Mouse (Mus musculus): ENCODE measurements around the gene Rap1gap. TPM values are rescaled to one million over a fixed set of nuclear protein-coding genes. Genes with fewer than 3 reads are reported as not detected.

Rap1gap gene
- polyA plus RNA-seq, 1 experiment from 2014 or later: 51.6 TPM

DNA sequence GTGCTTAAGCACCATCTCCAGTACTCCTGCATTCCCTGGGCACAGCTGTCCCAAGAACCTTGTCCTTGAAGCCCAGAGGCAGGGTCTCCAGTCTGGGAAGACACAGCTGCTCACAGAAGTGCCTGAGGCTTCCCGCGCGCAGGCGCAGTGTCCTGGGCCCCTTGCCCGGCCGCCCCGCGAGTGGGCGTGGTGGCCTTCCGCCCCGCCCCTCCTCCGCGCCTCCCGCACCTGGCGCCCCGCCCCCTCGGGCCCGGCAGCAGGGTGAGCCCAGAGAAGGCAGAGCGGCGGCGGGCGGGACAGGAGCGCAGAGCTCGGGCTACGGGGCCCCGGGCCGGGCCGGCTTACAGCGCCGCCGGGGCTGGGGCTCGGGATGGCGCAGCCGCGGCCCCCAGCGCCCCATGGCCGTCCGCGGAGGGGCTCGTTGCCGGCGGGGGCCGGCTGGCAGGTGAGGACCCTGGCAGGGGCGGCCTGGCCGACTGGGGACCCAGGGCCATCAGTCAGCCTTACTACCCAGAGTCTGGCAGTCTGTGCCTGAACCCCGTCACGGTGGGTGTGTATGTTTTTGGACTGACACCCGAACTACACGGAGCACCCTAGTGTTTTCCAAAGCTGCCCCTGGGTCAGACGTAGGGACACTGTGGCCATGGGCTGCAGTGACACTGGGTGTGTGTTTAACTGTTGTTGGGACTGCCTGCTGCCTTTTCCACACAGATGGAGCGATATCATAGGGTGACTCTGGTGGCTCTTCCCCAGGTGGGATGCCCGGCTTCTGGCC, 42.9 kb downstream of the Rap1gap start:
- H3K27ac ChIP-seq (ENCODE audit: low read length): no peak overlapping the region
- H3K9ac ChIP-seq (replicated peaks; ENCODE audit: low read depth, low read length): peak overlapping the region; percentile 80
- H3K27me3 ChIP-seq (replicated peaks; ENCODE audit: control insufficient read depth, insufficient read depth, low read length): no peaks in the 10 kb centered on the region
- H3K4me3 ChIP-seq (replicated peaks; ENCODE audit: low read length): peak overlapping the region; percentile 59
- H3K4me1 ChIP-seq (replicated peaks; ENCODE audit: control insufficient read depth, insufficient read depth, low read length): peaks cover 19% of the 10 kb centered on the region
- H3K4me2 ChIP-seq (ENCODE audit: low read length): peak overlapping the region; percentile 89
- WGBS: 3% methylated on average over 51 of the region's 52 CpGs
- no peaks in the 10 kb centered on the region for H3K36me3 ChIP-seq (ENCODE audit: control insufficient read depth, insufficient read depth)
- peak; percentile 83 for ATAC-seq
- no peaks in the 10 kb centered on the region for H3K9me3 ChIP-seq (ENCODE audit: control insufficient read depth, low read length)

DNA sequence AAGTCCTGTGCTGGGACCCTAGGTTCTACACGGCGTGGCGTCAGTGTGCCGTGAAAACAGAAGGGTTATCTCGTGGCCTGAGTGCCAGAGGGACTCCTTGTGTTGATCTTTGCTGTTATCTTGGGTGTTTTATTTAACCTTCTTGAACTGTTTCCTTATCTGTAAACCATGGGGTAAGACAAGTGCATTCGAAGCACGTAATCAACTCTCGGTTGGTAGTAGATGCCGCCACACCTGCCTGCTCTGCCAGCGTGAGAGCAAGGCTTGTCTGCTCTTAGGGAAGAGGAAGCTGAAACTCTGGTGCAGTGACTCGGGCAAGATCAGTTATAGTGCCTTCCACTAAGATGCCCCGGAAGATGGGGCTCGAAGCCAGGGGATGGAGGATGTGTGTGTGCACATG, 48.4 kb downstream of the Rap1gap start:
- peaks cover 6% of the 10 kb centered on the region for H3K4me1 ChIP-seq (replicated peaks; ENCODE audit: control insufficient read depth, insufficient read depth, low read length)
- H3K4me3 ChIP-seq (replicated peaks; ENCODE audit: low read length): no peak overlapping the region
- no peak overlapping the region for H3K27ac ChIP-seq (ENCODE audit: low read length)
- no peak overlapping the region for H3K4me2 ChIP-seq (ENCODE audit: low read length)
- no peaks in the 10 kb centered on the region for H3K36me3 ChIP-seq (ENCODE audit: control insufficient read depth, insufficient read depth)
- WGBS: 94% methylated on average over 13 of the region's 13 CpGs
- H3K9ac ChIP-seq (replicated peaks; ENCODE audit: low read depth, low read length): no peak overlapping the region
- H3K9me3 ChIP-seq (ENCODE audit: control insufficient read depth, low read length): no peaks in the 10 kb centered on the region
- ATAC-seq: no peak
- no peaks in the 10 kb centered on the region for H3K27me3 ChIP-seq (replicated peaks; ENCODE audit: control insufficient read depth, insufficient read depth, low read length)

DNA sequence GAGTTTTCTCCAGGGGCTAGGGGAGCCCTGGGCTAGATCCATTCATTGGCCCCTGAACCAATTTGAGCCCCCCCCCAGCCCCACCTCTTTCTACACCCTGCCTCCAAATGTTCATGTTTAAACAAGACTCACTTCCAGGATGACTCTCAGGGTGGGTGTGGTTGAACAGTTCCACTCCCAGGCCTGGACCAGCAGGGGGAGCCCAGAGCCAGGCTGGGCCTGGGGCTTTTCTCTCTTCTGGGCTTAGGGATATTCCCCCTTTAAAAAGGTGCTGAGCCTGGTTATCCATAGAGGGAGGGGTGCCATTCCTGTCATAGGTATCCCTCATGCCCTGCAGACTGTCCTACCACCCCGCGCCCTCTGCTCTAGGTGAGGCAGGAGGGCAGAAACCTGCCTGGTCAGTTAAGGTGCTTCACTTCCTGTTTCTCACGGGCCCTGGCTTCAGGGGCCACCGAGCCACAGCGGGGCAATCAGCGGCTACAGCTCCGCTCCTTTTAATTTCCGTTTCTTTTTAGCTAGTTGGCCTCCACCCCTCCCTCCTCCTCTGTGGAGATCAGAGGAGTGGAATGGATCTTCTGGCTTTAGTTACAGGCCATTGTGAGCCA, 49.6 kb downstream of the Rap1gap start:
- Histone ChIP-seq H3K9ac (replicated peaks; ENCODE audit: low read depth, low read length) (no peak overlapping the region), H3K4me2 (ENCODE audit: low read length) (no peak overlapping the region), H3K4me1 (replicated peaks; ENCODE audit: control insufficient read depth, insufficient read depth, low read length) (peaks cover 6% of the 10 kb centered on the region), H3K36me3 (ENCODE audit: control insufficient read depth, insufficient read depth) (no peaks in the 10 kb centered on the region), H3K9me3 (ENCODE audit: control insufficient read depth, low read length) (no peaks in the 10 kb centered on the region), H3K4me3 (replicated peaks; ENCODE audit: low read length) (no peak overlapping the region), H3K27ac (ENCODE audit: low read length) (no peak overlapping the region), H3K27me3 (replicated peaks; ENCODE audit: control insufficient read depth, insufficient read depth, low read length) (no peaks in the 10 kb centered on the region)
- WGBS: 51% methylated on average over 8 of the region's 8 CpGs
- no peak for ATAC-seq

DNA sequence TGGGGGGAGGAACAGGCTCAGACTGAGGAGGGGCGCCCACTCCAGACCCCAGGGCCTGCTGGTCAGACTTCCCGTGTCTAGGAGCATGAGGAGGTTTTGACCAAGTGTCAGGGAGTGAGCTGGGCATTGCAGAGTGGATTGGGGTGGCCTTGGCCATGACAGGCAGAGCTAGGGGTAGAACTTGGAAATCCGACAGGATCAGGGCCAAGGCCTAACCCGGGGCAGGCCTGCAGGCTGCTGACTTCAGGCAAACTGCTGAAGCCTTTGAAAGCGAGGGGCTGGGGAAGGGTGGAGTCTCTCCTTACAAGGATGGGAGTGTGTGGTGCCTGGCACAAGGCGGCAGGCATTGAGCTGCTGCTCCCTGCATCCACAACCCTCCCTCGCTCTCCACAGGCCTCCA, 52.5 kb downstream of the Rap1gap start:
- Histone ChIP-seq H3K27me3 (replicated peaks; ENCODE audit: control insufficient read depth, insufficient read depth, low read length) (no peaks in the 10 kb centered on the region), H3K9me3 (ENCODE audit: control insufficient read depth, low read length) (no peaks in the 10 kb centered on the region), H3K4me1 (replicated peaks; ENCODE audit: control insufficient read depth, insufficient read depth, low read length) (peaks cover 12% of the 10 kb centered on the region), H3K9ac (replicated peaks; ENCODE audit: low read depth, low read length) (no peak overlapping the region), H3K36me3 (ENCODE audit: control insufficient read depth, insufficient read depth) (no peaks in the 10 kb centered on the region), H3K4me3 (replicated peaks; ENCODE audit: low read length) (no peak overlapping the region), H3K4me2 (ENCODE audit: low read length) (no peak overlapping the region), H3K27ac (ENCODE audit: low read length) (no peak overlapping the region)
- WGBS: 63% methylated on average over 7 of the region's 7 CpGs
- ATAC-seq: no peak

- Histone ChIP-seq H3K4me1 (replicated peaks; ENCODE audit: control insufficient read depth, insufficient read depth, low read length) (peaks cover 16% of the 10 kb centered on the region), H3K36me3 (ENCODE audit: control insufficient read depth, insufficient read depth) (no peaks in the 10 kb centered on the region), H3K9ac (replicated peaks; ENCODE audit: low read depth, low read length) (no peak overlapping the region), H3K4me2 (ENCODE audit: low read length) (no peak overlapping the region), H3K27me3 (replicated peaks; ENCODE audit: control insufficient read depth, insufficient read depth, low read length) (no peaks in the 10 kb centered on the region), H3K4me3 (replicated peaks; ENCODE audit: low read length) (no peak overlapping the region), H3K9me3 (ENCODE audit: control insufficient read depth, low read length) (no peaks in the 10 kb centered on the region), H3K27ac (ENCODE audit: low read length) (no peak overlapping the region)
- ATAC-seq: no peak
- WGBS: 73% methylated on average over 15 of the region's 15 CpGs
These were observed 53.1 kb downstream of the Rap1gap start for GRCm38 (mm10) chr4:137717671-137718070.

- no peaks in the 10 kb centered on the region for H3K36me3 ChIP-seq (ENCODE audit: control insufficient read depth, insufficient read depth)
These were observed 55.0 kb downstream of the Rap1gap start for GRCm38 (mm10) chr4:137719378-137720077.

DNA sequence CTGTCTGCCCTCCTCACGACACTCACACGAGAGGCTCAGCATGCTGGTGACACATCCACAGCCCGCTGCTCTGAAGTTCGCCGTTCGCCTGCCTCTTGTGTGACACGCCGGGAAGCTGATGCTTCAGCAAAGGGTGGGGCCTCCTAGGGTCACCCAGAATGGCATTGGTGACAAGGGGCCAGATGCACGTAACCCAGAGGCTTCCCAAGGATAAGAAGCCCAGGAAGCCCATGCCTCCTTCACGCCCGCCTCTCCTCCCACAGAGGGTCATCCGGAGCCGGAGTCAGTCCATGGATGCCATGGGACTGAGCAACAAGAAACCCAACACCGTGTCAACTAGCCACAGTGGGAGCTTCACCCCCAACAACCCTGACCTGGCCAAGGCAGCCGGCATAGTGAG, 57.0 kb downstream of the Rap1gap start:
- Histone ChIP-seq H3K27ac (ENCODE audit: low read length) (no peak overlapping the region), H3K4me2 (ENCODE audit: low read length) (no peak overlapping the region), H3K27me3 (replicated peaks; ENCODE audit: control insufficient read depth, insufficient read depth, low read length) (peaks cover 3% of the 10 kb centered on the region; the same call in 1 of the 2 replicates), H3K4me3 (replicated peaks; ENCODE audit: low read length) (no peak overlapping the region), H3K36me3 (ENCODE audit: control insufficient read depth, insufficient read depth) (no peaks in the 10 kb centered on the region), H3K4me1 (replicated peaks; ENCODE audit: control insufficient read depth, insufficient read depth, low read length) (peaks cover 23% of the 10 kb centered on the region), H3K9ac (replicated peaks; ENCODE audit: low read depth, low read length) (no peak overlapping the region), H3K9me3 (ENCODE audit: control insufficient read depth, low read length) (no peaks in the 10 kb centered on the region)
- 90% methylated on average over 15 of the region's 15 CpGs for WGBS
- no peak for ATAC-seq

More at GRCm38 (mm10) chr4:137719378-137720077, 55.0 kb downstream of the Rap1gap start:
- peak overlapping the region; percentile 51 for H3K9ac ChIP-seq (replicated peaks; ENCODE audit: low read depth, low read length)
- peak; percentile 30; the same call in 1 of the 2 replicates for ATAC-seq
- no peaks in the 10 kb centered on the region for H3K9me3 ChIP-seq (ENCODE audit: control insufficient read depth, low read length)
- 0 out of 2 replicates have a peak overlapping the region, but pooled peaks have one; percentile 7 for H3K4me2 ChIP-seq (ENCODE audit: low read length)
- 34% methylated on average over 15 of the region's 15 CpGs for WGBS
- H3K4me3 ChIP-seq (replicated peaks; ENCODE audit: low read length): no peak overlapping the region
- peak overlapping the region; percentile 78 for H3K27ac ChIP-seq (ENCODE audit: low read length)
- peaks cover 3% of the 10 kb centered on the region; the same call in 1 of the 2 replicates for H3K27me3 ChIP-seq (replicated peaks; ENCODE audit: control insufficient read depth, insufficient read depth, low read length)
- H3K4me1 ChIP-seq (replicated peaks; ENCODE audit: control insufficient read depth, insufficient read depth, low read length): peaks cover 23% of the 10 kb centered on the region

GRCm38 (mm10) chr4:137722230-137722629, 57.7 kb downstream of the Rap1gap start:
- Histone ChIP-seq H3K9ac (replicated peaks; ENCODE audit: low read depth, low read length) (no peak overlapping the region), H3K4me1 (replicated peaks; ENCODE audit: control insufficient read depth, insufficient read depth, low read length) (peaks cover 23% of the 10 kb centered on the region), H3K27ac (ENCODE audit: low read length) (no peak overlapping the region), H3K4me3 (replicated peaks; ENCODE audit: low read length) (no peak overlapping the region), H3K9me3 (ENCODE audit: control insufficient read depth, low read length) (no peaks in the 10 kb centered on the region), H3K4me2 (ENCODE audit: low read length) (no peak overlapping the region), H3K27me3 (replicated peaks; ENCODE audit: control insufficient read depth, insufficient read depth, low read length) (peaks cover 3% of the 10 kb centered on the region; the same call in 1 of the 2 replicates), H3K36me3 (ENCODE audit: control insufficient read depth, insufficient read depth) (no peaks in the 10 kb centered on the region)
- ATAC-seq: no peak
- WGBS: 93% methylated on average over 3 of the region's 3 CpGs

Measured in forebrain, embryonic 16.5 days (tissue).